Mouse (Mus musculus): Measurements from ENCODE around the gene Aoc3.

DNA sequence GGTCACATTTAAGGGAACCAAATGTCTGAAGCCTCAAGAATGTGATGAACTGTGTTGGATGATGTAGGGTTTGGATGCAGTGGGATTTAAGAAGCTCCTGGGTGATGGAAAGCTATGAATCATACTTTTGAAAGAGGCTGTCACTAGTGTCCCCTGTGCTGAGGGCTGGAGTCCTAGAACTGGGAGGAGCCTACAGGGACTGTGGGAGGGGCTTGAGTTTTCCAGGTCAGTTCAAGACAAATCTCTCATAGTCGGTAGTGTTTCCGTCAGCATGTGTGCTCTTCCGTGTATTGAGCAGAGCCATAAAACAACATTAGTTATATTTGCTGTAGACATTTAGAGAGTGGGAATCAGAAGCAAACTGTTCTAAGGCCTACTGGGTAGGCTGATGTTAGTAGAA, 3.1 kb upstream of the Aoc3 start:
- no peak for TF ChIP-seq CTCF (IDR thresholded peaks at IDR 0.05; ENCODE audit: low read depth)
- no peak for TF ChIP-seq EP300 (optimal IDR thresholded peaks at IDR 0.05)
